Mouse (Mus musculus): ENCODE results near the gene Actr5. TPM values are rescaled to one million over a fixed set of nuclear protein-coding genes. Genes with fewer than 3 reads are reported as not detected.

Gene Actr5
- polyA plus RNA-seq, 1 experiment from 2014 or later = 8.7 TPM

DNA sequence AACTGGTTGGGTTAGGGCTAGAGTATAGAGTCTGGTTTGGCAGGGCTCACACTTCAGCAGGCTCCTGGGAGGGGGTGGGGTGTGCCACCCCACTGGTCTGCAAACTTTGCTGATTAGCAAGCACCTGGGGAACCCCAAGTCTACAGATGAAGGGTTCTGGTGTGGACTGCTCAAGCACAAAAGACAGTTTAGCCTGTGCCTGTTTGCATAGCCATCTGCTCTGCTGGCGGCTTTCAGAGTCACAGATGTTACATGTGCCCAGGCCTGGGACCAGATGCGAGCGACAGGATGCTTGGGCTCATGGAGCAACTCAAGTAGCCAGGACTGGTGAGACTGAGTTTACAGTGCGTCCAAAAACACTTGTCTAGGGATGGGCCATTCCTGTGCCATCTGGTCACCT, 48.8 kb downstream of the Actr5 start:
- Histone ChIP-seq H3K4me1 (ENCODE audit: control insufficient read depth, insufficient read depth, low read length) (peaks cover 26% of the 10 kb centered on the region), H3K9ac (ENCODE audit: low read depth, low read length) (no peak overlapping the region), H3K9me3 (replicated peaks; ENCODE audit: control insufficient read depth, low read length) (no peaks in the 10 kb centered on the region), H3K36me3 (ENCODE audit: control insufficient read depth, insufficient read depth, low read length) (no peaks in the 10 kb centered on the region), H3K4me3 (ENCODE audit: low read depth, low read length) (no peak overlapping the region), H3K4me2 (no peak overlapping the region; the same call in 1 of the 2 replicates), H3K27ac (ENCODE audit: low read depth, low read length) (peak overlapping the region; percentile 41; the same call in 1 of the 2 replicates), H3K27me3 (ENCODE audit: control insufficient read depth, insufficient read depth, low read length) (peaks cover 13% of the 10 kb centered on the region)
- WGBS (ENCODE audit: insufficient replicate concordance) = 52% methylated on average over 4 of the region's 4 CpGs
- ATAC-seq (replicated peaks; ENCODE audit: insufficient number of reproducible peaks, low FRiP score, low TSS enrichment) = no peak; the same call in 1 of the 2 replicates

DNA sequence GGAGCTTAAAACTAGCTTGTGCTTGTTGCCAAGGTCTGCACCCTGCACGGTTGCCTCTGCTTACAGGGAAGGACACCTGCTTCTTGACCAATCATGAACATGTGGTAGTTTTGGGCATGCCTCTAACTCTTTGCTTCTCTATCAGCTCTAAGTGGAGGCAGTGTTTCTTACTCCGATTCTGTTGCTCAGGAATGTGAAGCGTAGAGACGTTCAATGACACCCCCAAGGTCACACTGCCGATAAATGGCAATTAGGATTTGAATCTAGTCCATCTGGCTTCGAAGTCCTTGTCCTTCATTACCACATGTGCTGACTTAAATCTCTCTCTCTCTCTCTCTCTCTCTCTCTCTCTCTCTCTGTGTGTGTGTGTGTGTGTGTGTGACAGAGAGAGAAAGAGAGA, 49.4 kb downstream of the Actr5 start:
- ATAC-seq (replicated peaks; ENCODE audit: insufficient number of reproducible peaks, low FRiP score, low TSS enrichment) = no peak
- H3K27ac ChIP-seq (ENCODE audit: low read depth, low read length) = no peak overlapping the region
- no peaks in the 10 kb centered on the region for H3K36me3 ChIP-seq (ENCODE audit: control insufficient read depth, insufficient read depth, low read length)
- H3K4me2 ChIP-seq = no peak overlapping the region
- no peak overlapping the region for H3K9ac ChIP-seq (ENCODE audit: low read depth, low read length)
- H3K27me3 ChIP-seq (ENCODE audit: control insufficient read depth, insufficient read depth, low read length) = peaks cover 6% of the 10 kb centered on the region
- H3K4me3 ChIP-seq (ENCODE audit: low read depth, low read length) = no peak overlapping the region
- H3K4me1 ChIP-seq (ENCODE audit: control insufficient read depth, insufficient read depth, low read length) = peaks cover 26% of the 10 kb centered on the region
- 41% methylated on average over 6 of the region's 6 CpGs for WGBS (ENCODE audit: insufficient replicate concordance)
- no peaks in the 10 kb centered on the region for H3K9me3 ChIP-seq (replicated peaks; ENCODE audit: control insufficient read depth, low read length)

DNA sequence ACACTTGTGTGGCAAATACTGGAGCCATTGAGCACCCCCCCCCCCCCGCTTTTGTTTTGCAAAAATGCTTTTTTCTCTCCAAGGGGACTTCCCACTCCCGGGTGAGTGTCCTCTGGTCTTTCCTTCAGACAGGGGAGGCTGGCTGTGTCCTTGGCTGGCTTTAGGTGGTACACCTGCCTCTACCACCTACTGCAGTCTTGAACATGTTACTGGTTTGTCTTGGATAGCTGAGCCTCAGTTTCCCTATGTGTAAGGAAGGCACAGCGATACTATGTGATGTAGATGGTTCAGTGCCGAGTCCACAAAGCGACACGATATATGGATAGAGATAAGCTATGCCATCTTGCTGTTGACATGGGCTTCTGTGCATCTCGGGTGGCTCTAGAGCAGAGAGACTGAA, 50.1 kb downstream of the Actr5 start:
- Histone ChIP-seq H3K4me3 (ENCODE audit: low read depth, low read length) (no peak overlapping the region), H3K4me1 (ENCODE audit: control insufficient read depth, insufficient read depth, low read length) (peaks cover 23% of the 10 kb centered on the region), H3K27ac (ENCODE audit: low read depth, low read length) (no peak overlapping the region), H3K27me3 (ENCODE audit: control insufficient read depth, insufficient read depth, low read length) (0 out of 2 replicates have a peak, but pooled peaks cover under 1% of the 10 kb centered on the region), H3K9me3 (replicated peaks; ENCODE audit: control insufficient read depth, low read length) (no peaks in the 10 kb centered on the region), H3K9ac (ENCODE audit: low read depth, low read length) (no peak overlapping the region), H3K36me3 (ENCODE audit: control insufficient read depth, insufficient read depth, low read length) (no peaks in the 10 kb centered on the region), H3K4me2 (no peak overlapping the region)
- no peak for ATAC-seq (replicated peaks; ENCODE audit: insufficient number of reproducible peaks, low FRiP score, low TSS enrichment)
- WGBS (ENCODE audit: insufficient replicate concordance) = 58% methylated on average over 7 of the region's 7 CpGs

DNA sequence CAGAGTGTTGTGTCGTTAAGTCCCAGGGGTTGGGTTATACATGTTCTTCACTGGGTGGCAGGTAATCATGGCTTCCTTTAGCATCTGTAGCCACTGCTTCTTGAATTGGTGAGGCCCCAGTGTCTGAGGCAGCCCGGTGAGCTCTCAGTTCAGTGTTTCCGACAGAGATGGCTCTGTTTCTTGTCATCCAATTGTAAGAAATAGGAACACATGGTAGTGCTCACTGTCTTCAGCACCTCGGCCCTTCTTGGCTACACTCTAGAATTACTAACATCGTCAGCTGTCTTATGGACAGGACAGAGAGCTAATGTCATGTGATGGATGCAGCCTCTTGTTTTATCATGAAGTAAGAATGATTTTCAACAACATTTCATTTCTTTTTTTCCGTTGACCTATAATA, 50.5 kb downstream of the Actr5 start:
- H3K27ac ChIP-seq (ENCODE audit: low read depth, low read length) = no peak overlapping the region
- no peak overlapping the region for H3K9ac ChIP-seq (ENCODE audit: low read depth, low read length)
- H3K36me3 ChIP-seq (ENCODE audit: control insufficient read depth, insufficient read depth, low read length) = no peaks in the 10 kb centered on the region
- H3K27me3 ChIP-seq (ENCODE audit: control insufficient read depth, insufficient read depth, low read length) = no peaks in the 10 kb centered on the region
- H3K4me2 ChIP-seq = no peak overlapping the region
- WGBS (ENCODE audit: insufficient replicate concordance) = 46% methylated on average over 6 of the region's 6 CpGs
- no peaks in the 10 kb centered on the region for H3K9me3 ChIP-seq (replicated peaks; ENCODE audit: control insufficient read depth, low read length)
- no peak overlapping the region for H3K4me3 ChIP-seq (ENCODE audit: low read depth, low read length)
- ATAC-seq (replicated peaks; ENCODE audit: insufficient number of reproducible peaks, low FRiP score, low TSS enrichment) = no peak
- peaks cover 23% of the 10 kb centered on the region for H3K4me1 ChIP-seq (ENCODE audit: control insufficient read depth, insufficient read depth, low read length)

DNA sequence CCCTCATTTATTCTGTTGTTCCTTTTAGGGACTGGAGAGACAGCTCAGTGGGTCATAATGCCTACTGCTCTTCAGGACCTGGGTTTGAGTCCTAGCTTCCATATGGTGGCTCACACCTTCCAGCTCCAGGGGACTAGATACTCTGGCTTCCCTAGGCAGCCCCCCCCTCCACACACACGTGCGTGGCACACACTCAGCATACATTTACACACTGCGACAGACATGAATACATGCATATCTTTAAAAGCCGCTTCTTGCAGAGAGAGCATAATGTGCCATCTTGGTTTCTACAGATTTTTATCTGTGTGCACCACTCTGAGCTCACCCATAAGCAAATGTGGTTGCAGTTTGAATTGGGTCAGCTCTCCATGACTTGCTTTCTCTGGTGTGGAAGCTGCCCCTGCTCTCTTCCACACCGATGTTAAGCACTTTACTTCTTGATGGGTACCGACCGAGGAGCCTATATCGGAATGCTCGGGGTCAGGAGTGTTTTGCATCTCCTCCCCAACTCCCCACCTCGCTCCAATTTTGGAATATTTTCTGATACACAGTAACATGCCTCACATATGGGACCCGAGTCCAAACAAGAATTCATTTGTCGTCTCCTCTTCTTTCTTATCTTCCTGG, 51.3 kb downstream of the Actr5 start:
- ATAC-seq (replicated peaks; ENCODE audit: insufficient number of reproducible peaks, low FRiP score, low TSS enrichment) = no peak
- WGBS (ENCODE audit: insufficient replicate concordance) = 74% methylated on average over 12 of the region's 12 CpGs
- H3K9me3 ChIP-seq (replicated peaks; ENCODE audit: control insufficient read depth, low read length) = no peaks in the 10 kb centered on the region

DNA sequence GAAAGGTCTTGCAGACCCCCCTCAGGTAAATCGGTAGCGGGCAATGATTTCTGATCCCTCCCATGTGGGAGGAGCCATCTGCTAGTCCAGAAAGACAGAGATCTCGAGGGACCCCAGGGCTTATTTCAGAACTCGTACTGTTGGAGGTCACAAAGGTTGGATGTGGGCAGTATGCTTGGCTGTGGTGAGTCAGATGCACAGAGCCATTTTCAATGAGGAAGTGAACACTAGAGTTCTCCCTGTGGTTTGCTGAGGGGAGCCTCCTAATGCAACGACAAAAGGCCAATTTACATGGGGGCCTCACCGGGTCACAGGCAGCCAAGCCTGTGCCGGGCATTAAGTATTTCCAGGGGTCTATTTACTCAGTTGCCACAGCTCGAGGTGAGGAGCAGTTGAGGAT, 53.3 kb downstream of the Actr5 start:
- H3K9me3 ChIP-seq (replicated peaks; ENCODE audit: control insufficient read depth, low read length) = no peaks in the 10 kb centered on the region
- no peak overlapping the region for H3K27ac ChIP-seq (ENCODE audit: low read depth, low read length)
- no peak overlapping the region for H3K9ac ChIP-seq (ENCODE audit: low read depth, low read length)
- ATAC-seq (replicated peaks; ENCODE audit: insufficient number of reproducible peaks, low FRiP score, low TSS enrichment) = no peak
- 67% methylated on average over 8 of the region's 8 CpGs for WGBS (ENCODE audit: insufficient replicate concordance)
- no peaks in the 10 kb centered on the region for H3K36me3 ChIP-seq (ENCODE audit: control insufficient read depth, insufficient read depth, low read length)
- H3K4me2 ChIP-seq = no peak overlapping the region
- H3K4me3 ChIP-seq (ENCODE audit: low read depth, low read length) = no peak overlapping the region
- H3K4me1 ChIP-seq (ENCODE audit: control insufficient read depth, insufficient read depth, low read length) = peaks cover 18% of the 10 kb centered on the region
- no peaks in the 10 kb centered on the region for H3K27me3 ChIP-seq (ENCODE audit: control insufficient read depth, insufficient read depth, low read length)

More for the DNA sequence above, 51.3 kb downstream of the Actr5 start:
- Histone ChIP-seq H3K9ac (ENCODE audit: low read depth, low read length) (no peak overlapping the region), H3K4me3 (ENCODE audit: low read depth, low read length) (no peak overlapping the region), H3K36me3 (ENCODE audit: control insufficient read depth, insufficient read depth, low read length) (no peaks in the 10 kb centered on the region), H3K27me3 (ENCODE audit: control insufficient read depth, insufficient read depth, low read length) (no peaks in the 10 kb centered on the region), H3K27ac (ENCODE audit: low read depth, low read length) (no peak overlapping the region), H3K4me2 (no peak overlapping the region), H3K4me1 (ENCODE audit: control insufficient read depth, insufficient read depth, low read length) (peaks cover 23% of the 10 kb centered on the region)

DNA sequence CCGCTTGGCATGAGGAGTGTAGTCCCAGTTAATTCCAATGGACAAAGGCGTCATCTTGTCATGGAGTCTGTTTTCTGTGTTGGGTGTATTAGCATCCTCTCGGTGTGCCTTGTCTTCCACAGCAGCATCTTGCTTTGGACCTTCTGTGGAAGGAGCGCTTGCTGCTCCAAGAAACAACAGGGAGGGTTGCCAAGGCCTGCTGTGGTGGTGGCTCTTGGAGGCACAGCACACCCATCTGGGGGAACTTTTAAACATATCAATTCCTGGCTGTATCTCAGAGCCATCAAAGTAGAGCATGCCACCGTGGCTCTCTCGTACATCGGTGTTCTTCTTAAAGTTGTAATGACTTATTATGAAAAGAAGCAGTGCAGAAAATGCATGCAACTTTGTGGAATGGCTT, 54.4 kb downstream of the Actr5 start:
- H3K4me2 ChIP-seq = no peak overlapping the region
- WGBS (ENCODE audit: insufficient replicate concordance) = 89% methylated on average over 7 of the region's 7 CpGs
- H3K4me3 ChIP-seq (ENCODE audit: low read depth, low read length) = no peak overlapping the region
- no peaks in the 10 kb centered on the region for H3K9me3 ChIP-seq (replicated peaks; ENCODE audit: control insufficient read depth, low read length)
- no peak for ATAC-seq (replicated peaks; ENCODE audit: insufficient number of reproducible peaks, low FRiP score, low TSS enrichment)
- no peaks in the 10 kb centered on the region for H3K36me3 ChIP-seq (ENCODE audit: control insufficient read depth, insufficient read depth, low read length)
- no peak overlapping the region for H3K27ac ChIP-seq (ENCODE audit: low read depth, low read length)
- no peaks in the 10 kb centered on the region for H3K27me3 ChIP-seq (ENCODE audit: control insufficient read depth, insufficient read depth, low read length)
- H3K9ac ChIP-seq (ENCODE audit: low read depth, low read length) = no peak overlapping the region
- peaks cover 9% of the 10 kb centered on the region; the same call in 1 of the 2 replicates for H3K4me1 ChIP-seq (ENCODE audit: control insufficient read depth, insufficient read depth, low read length)

DNA sequence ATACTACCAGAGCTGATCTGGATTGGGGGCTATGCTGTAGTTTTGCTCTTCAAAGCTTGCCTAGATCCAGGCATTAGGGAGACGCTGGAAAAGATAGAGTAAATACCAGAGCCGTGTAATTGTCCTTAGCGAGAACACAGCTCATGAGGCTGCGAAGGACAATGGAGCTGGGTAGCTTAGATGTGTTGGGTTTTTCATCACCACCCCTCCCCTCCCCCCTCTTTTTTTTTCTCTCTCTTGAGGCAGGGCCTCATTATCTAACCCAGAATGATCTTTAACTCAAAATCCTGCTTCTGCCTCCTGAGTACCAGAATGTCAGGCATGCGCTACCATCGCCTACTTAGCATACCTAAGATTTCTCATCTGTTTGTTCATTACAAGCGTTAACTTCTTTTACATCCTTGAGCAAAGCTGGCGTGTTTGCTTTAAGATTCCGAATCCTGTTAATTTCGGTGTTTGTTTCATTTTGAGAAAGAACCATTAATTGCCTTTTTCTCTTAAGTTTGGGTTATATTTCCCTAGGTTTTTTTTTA, 55.7 kb downstream of the Actr5 start:
- no peak overlapping the region for H3K4me2 ChIP-seq
- H3K36me3 ChIP-seq (ENCODE audit: control insufficient read depth, insufficient read depth, low read length) = no peaks in the 10 kb centered on the region
- WGBS (ENCODE audit: insufficient replicate concordance) = 62% methylated on average over 10 of the region's 10 CpGs
- no peak overlapping the region for H3K27ac ChIP-seq (ENCODE audit: low read depth, low read length)
- H3K4me3 ChIP-seq (ENCODE audit: low read depth, low read length) = no peak overlapping the region
- H3K27me3 ChIP-seq (ENCODE audit: control insufficient read depth, insufficient read depth, low read length) = no peaks in the 10 kb centered on the region
- no peak overlapping the region for H3K9ac ChIP-seq (ENCODE audit: low read depth, low read length)
- ATAC-seq (replicated peaks; ENCODE audit: insufficient number of reproducible peaks, low FRiP score, low TSS enrichment) = no peak
- no peaks in the 10 kb centered on the region for H3K4me1 ChIP-seq (ENCODE audit: control insufficient read depth, insufficient read depth, low read length)
- H3K9me3 ChIP-seq (replicated peaks; ENCODE audit: control insufficient read depth, low read length) = no peaks in the 10 kb centered on the region

DNA sequence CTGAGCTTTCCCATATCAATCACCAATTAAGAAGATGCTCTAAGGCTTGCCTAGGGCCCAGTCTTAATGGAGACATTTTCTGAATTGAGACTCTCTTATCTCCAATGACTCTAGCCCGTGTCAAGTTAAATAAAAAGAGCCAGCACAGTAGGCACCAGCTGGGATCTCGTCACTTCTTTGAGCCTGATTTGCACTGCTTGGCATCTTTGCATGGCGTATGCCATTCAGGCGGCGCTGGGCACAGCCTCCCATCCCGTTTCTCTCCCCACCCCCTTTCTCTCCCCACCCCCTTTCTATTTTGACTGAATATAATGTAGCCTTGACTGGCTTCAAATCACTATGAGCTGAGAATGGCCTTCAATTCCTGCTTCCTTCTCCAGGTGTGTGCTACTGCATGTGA, 57.0 kb downstream of the Actr5 start:
- ATAC-seq (replicated peaks; ENCODE audit: insufficient number of reproducible peaks, low FRiP score, low TSS enrichment) = no peak
- H3K27ac ChIP-seq (ENCODE audit: low read depth, low read length) = no peak overlapping the region
- no peaks in the 10 kb centered on the region for H3K4me1 ChIP-seq (ENCODE audit: control insufficient read depth, insufficient read depth, low read length)
- no peaks in the 10 kb centered on the region for H3K27me3 ChIP-seq (ENCODE audit: control insufficient read depth, insufficient read depth, low read length)
- H3K4me2 ChIP-seq = no peak overlapping the region
- H3K9ac ChIP-seq (ENCODE audit: low read depth, low read length) = no peak overlapping the region
- H3K9me3 ChIP-seq (replicated peaks; ENCODE audit: control insufficient read depth, low read length) = no peaks in the 10 kb centered on the region
- H3K36me3 ChIP-seq (ENCODE audit: control insufficient read depth, insufficient read depth, low read length) = no peaks in the 10 kb centered on the region
- no peak overlapping the region for H3K4me3 ChIP-seq (ENCODE audit: low read depth, low read length)
- WGBS (ENCODE audit: insufficient replicate concordance) = 76% methylated on average over 6 of the region's 6 CpGs

Data from heart, embryonic 11.5 days (tissue).